Mouse (Mus musculus) ES-Bruce4 (cell line): Measurements from ENCODE around the gene Abcc3. TPM values are rescaled to one million over a fixed set of nuclear protein-coding genes. Genes with fewer than 3 reads are reported as not detected.

Experiments
- H3K27ac ChIP-seq: 2 replicates; pipeline ENCODE4 v1.5.1; 2012; ENCODE audit warnings: low read length, inconsistent platforms; ENCODE audit not compliant: insufficient read depth
- H3K27me3 ChIP-seq: 2 replicates; pipeline ENCODE4 v1.6.1; 2012; ENCODE audit warnings: mild to moderate bottlenecking, low read length, inconsistent platforms; ENCODE audit not compliant: control insufficient read depth, poor library complexity, insufficient read depth, severe bottlenecking
- H3K36me3 ChIP-seq: 2 replicates; pipeline ENCODE4 v1.6.1; 2012; ENCODE audit warnings: inconsistent platforms, mild to moderate bottlenecking, low read length, moderate library complexity; ENCODE audit not compliant: control insufficient read depth, poor library complexity, insufficient read depth, severe bottlenecking
- H3K4me1 ChIP-seq: one replicate; pipeline ENCODE4 v1.8.1; 2011; ENCODE audit warnings: low read length; ENCODE audit not compliant: control insufficient read depth, insufficient read depth
- H3K4me3 ChIP-seq: 2 replicates; pipeline ENCODE4 v1.5.1; 2011; ENCODE audit warnings: low read depth, mild to moderate bottlenecking, low read length
- H3K9ac ChIP-seq: 2 replicates; pipeline ENCODE4 v1.6.1; 2012; ENCODE audit warnings: low read depth, mild to moderate bottlenecking, inconsistent platforms; ENCODE audit not compliant: poor library complexity, severe bottlenecking
- H3K9me3 ChIP-seq: replicated peaks from 2 replicates; pipeline ENCODE4 v1.6.1; 2012; ENCODE audit warnings: mild to moderate bottlenecking, low read length, inconsistent platforms; ENCODE audit not compliant: control insufficient read depth, poor library complexity, insufficient read depth, severe bottlenecking
- CTCF ChIP-seq: IDR thresholded peaks from one replicate; pipeline ENCODE4 v1.8.1; 2011; ENCODE audit warnings: low read depth, low read length
- EP300 ChIP-seq: IDR thresholded peaks from 2 replicates; pipeline ENCODE4 v1.6.1; 2011; ENCODE audit warnings: low read depth, low read length; ENCODE audit not compliant: insufficient read depth
- POLR2A ChIP-seq: IDR thresholded peaks from one replicate; pipeline ENCODE4 v1.8.1; 2011; ENCODE audit warnings: low read length; ENCODE audit not compliant: insufficient read depth
- polyA plus RNA-seq: library from polyadenylated mRNA; stranded (reverse); fragments of >200 nt; gene quantifications from 2 replicates; pipeline ENCODE4 v1.2.4, GENCODE M21; 2011; ENCODE audit warnings: low read depth; ENCODE audit not compliant: missing spikeins, insufficient read depth, insufficient read length

Abcc3 gene
- polyA plus RNA-seq, 1 experiment = 0.24 TPM

DNA sequence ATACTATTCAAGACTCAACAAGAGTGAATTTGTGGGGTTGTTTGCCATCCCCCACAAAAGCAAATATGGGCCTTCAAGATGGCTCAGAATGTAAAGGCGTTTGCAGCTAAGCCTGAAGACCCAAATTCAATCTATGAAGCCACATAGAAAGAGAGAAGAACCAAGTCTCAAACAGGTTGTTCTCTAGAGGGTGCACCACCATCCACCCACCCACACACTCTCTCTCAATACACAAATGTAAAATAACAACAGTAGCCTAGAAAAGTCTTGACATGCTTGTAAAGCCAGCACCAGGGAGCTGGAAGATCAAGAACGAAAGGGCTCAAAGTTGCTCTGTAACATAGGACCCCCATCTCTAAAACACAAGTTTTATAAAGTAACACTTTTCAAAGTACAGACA, 76.3 kb downstream of the Abcc3 start:
- TF ChIP-seq CTCF = no peak
- no peak for TF ChIP-seq POLR2A
- TF ChIP-seq EP300 = no peak
- no peak overlapping the region for H3K4me3 ChIP-seq
- H3K36me3 ChIP-seq = peaks cover 36% of the 10 kb centered on the region
- H3K27me3 ChIP-seq = no peaks in the 10 kb centered on the region
- no peak overlapping the region for H3K27ac ChIP-seq
- no peaks in the 10 kb centered on the region for H3K4me1 ChIP-seq
- H3K9me3 ChIP-seq = no peaks in the 10 kb centered on the region
- no peak overlapping the region for H3K9ac ChIP-seq

GRCm38 (mm10) chr11:94315308-94315707, 77.5 kb downstream of the Abcc3 start:
- Histone ChIP-seq H3K4me3 (no peak overlapping the region), H3K36me3 (peaks cover 41% of the 10 kb centered on the region), H3K9ac (no peak overlapping the region), H3K9me3 (no peaks in the 10 kb centered on the region), H3K27ac (no peak overlapping the region), H3K4me1 (no peaks in the 10 kb centered on the region), H3K27me3 (no peaks in the 10 kb centered on the region)
- TF ChIP-seq CTCF (no peak), EP300 (no peak), POLR2A (no peak)

- H3K27me3 ChIP-seq = no peaks in the 10 kb centered on the region
Observed at GRCm38 (mm10) chr11:94314098-94314652, 78.6 kb downstream of the Abcc3 start.

GRCm38 (mm10) chr11:94312733-94313132, 80.1 kb downstream of the Abcc3 start:
- TF ChIP-seq EP300 = no peak
- TF ChIP-seq CTCF = no peak
- TF ChIP-seq POLR2A = no peak
- no peaks in the 10 kb centered on the region for H3K4me1 ChIP-seq
- peaks cover 45% of the 10 kb centered on the region for H3K36me3 ChIP-seq
- no peaks in the 10 kb centered on the region for H3K27me3 ChIP-seq
- H3K9ac ChIP-seq = no peak overlapping the region
- H3K4me3 ChIP-seq = no peak overlapping the region
- H3K27ac ChIP-seq = no peak overlapping the region
- no peaks in the 10 kb centered on the region for H3K9me3 ChIP-seq

More at GRCm38 (mm10) chr11:94314098-94314652, 78.6 kb downstream of the Abcc3 start:
- H3K27ac ChIP-seq = no peak overlapping the region
- H3K4me1 ChIP-seq = no peaks in the 10 kb centered on the region
- H3K9me3 ChIP-seq = no peaks in the 10 kb centered on the region
- no peak overlapping the region for H3K4me3 ChIP-seq
- H3K36me3 ChIP-seq = peaks cover 39% of the 10 kb centered on the region
- no peak overlapping the region for H3K9ac ChIP-seq
- TF ChIP-seq EP300 = no peak
- TF ChIP-seq CTCF = no peak
- no peak for TF ChIP-seq POLR2A

- H3K9me3 ChIP-seq = no peaks in the 10 kb centered on the region
- no peaks in the 10 kb centered on the region for H3K4me1 ChIP-seq
- no peaks in the 10 kb centered on the region for H3K27me3 ChIP-seq
- TF ChIP-seq EP300 (no peak), POLR2A (no peak), CTCF (no peak)
- H3K36me3 ChIP-seq = peaks cover 92% of the 10 kb centered on the region
- no peak overlapping the region for H3K9ac ChIP-seq
- no peak overlapping the region for H3K27ac ChIP-seq
- no peak overlapping the region for H3K4me3 ChIP-seq
Observed at GRCm38 (mm10) chr11:94294996-94295845, 97.6 kb downstream of the Abcc3 start.

Other genes starting within 250 kb of the Abcc3 start
- gene Tob1, start 181.5 kb downstream of the Abcc3 start, polyA plus RNA-seq = 20.0 and 21.2 TPM in 2 replicates
- gene Wfikkn2, start 147.0 kb downstream of the Abcc3 start, polyA plus RNA-seq = 0.16 TPM in 1 of 2 replicates, not detected in the other
- not detected in 2 replicates for gene Gm21885, start 111.1 kb downstream of the Abcc3 start, polyA plus RNA-seq
- 182 and 223 TPM in 2 replicates for gene Luc7l3, start 71.0 kb downstream of the Abcc3 start, polyA plus RNA-seq
- 51.7 and 66.3 TPM in 2 replicates for gene Ankrd40, start 65.0 kb downstream of the Abcc3 start, polyA plus RNA-seq
- gene Cacna1g, start 81.2 kb upstream of the Abcc3 start, polyA plus RNA-seq = 2.9 and 8.6 TPM in 2 replicates
- 1.4 TPM in 1 of 2 replicates, not detected in the other for gene Spata20, start 93.2 kb upstream of the Abcc3 start, polyA plus RNA-seq
- gene Epn3, start 107.0 kb upstream of the Abcc3 start, polyA plus RNA-seq = 2.7 and 2.9 TPM in 2 replicates
- 1.2 and 1.3 TPM in 2 replicates for gene Mycbpap, start 128.7 kb upstream of the Abcc3 start, polyA plus RNA-seq
- gene Rsad1, start 156.3 kb upstream of the Abcc3 start, polyA plus RNA-seq = 3.1 and 3.2 TPM in 2 replicates
- not detected in 2 replicates for gene Chad, start 172.1 kb upstream of the Abcc3 start, polyA plus RNA-seq
- 16.1 and 16.6 TPM in 2 replicates for gene Acsf2, start 208.9 kb upstream of the Abcc3 start, polyA plus RNA-seq
- 163 and 171 TPM in 2 replicates for gene Lrrc59, start 236.8 kb upstream of the Abcc3 start, polyA plus RNA-seq